ENCODE assay signal across 9 mouse cellular contexts in the genomic region with DNA sequence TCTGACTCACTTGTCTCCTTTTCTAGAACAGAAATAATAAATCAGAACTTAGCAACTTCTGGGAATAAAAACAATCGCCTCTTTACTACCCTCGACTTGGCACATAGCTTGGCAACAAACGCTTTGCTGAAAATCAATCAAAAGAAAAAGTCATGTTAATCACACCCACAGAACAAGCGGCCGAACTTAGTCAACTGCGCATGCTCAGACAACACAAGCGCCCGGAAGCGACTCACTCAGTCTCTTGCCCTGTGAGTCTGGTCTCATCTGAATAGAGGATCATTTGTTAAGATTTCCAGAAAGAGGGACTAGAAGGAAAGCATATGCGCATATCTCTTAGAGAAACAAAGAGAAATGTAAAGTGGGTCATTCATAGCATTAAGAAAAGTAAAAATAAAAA.
A peak's percentile ranks its signal among the peaks of the same experiment; 100 is the strongest.
DNase-seq lines count a peak whose midpoint lies in the region; ATAC-seq and TF ChIP-seq lines count a peak whose summit lies in the region.
"Had no signal": no experiment of that assay in that cellular context is flagged by ENCODE, and none has a peak within 500 bp of the region (broad histone marks: within the 10 kb centered on the region; RNA-seq: fewer than 3 reads in every experiment).

No protein-coding gene starts in this region.

- no peak overlapping the region for H3K27ac ChIP-seq in lung, embryonic 14.5 days (ENCODE audit: low read depth)
- peak overlapping the region; percentile 59; the same call in 1 of the 2 replicates for H3K27ac ChIP-seq in forebrain, embryonic 11.5 days (ENCODE audit: low read depth, low read length)
- no peak overlapping the region for H3K27ac ChIP-seq in kidney, embryonic 15.5 days
- H3K27ac ChIP-seq: limb, embryonic 15.5 days had no signal

- H3K27me3 ChIP-seq in lung, embryonic 14.5 days (ENCODE audit: insufficient read depth, low read length), result no peaks in the 10 kb centered on the region
- no peaks in the 10 kb centered on the region for H3K27me3 ChIP-seq in forebrain, embryonic 11.5 days (ENCODE audit: control insufficient read depth, insufficient read depth, low read length)
- no peaks in the 10 kb centered on the region for H3K27me3 ChIP-seq in kidney, embryonic 15.5 days

- no peak overlapping the region for H3K4me3 ChIP-seq in lung, embryonic 14.5 days (ENCODE audit: low read depth, low read length)
- H3K4me3 ChIP-seq in forebrain, embryonic 11.5 days (ENCODE audit: low read depth, low read length), result no peak overlapping the region
- H3K4me3 ChIP-seq in kidney, embryonic 15.5 days (replicated peaks), result no peak overlapping the region

- no peak for TF ChIP-seq CTCF in lung, embryonic 14.5 days (IDR thresholded peaks at IDR 0.05; ENCODE audit: low read depth)

- no peak for ATAC-seq in lung, embryonic 14.5 days (ENCODE audit: insufficient read depth)
- peak; percentile 47; the same call in 1 of the 2 replicates for ATAC-seq in forebrain, embryonic 11.5 days (replicated peaks; ENCODE audit: low FRiP score)
- no peak for ATAC-seq in kidney, embryonic 15.5 days (replicated peaks; ENCODE audit: low FRiP score)
- no peak for ATAC-seq in erythroblast, adult 5-6 weeks (replicated peaks; ENCODE audit: low FRiP score, poor library complexity, severe bottlenecking)

- H3K4me2 ChIP-seq in lung, embryonic 14.5 days, result no peak overlapping the region
- peak overlapping the region; percentile 27; the same call in 1 of the 2 replicates for H3K4me2 ChIP-seq in forebrain, embryonic 11.5 days (ENCODE audit: low read depth, low read length, severe bottlenecking)
- H3K4me2 ChIP-seq in kidney, embryonic 15.5 days, result no peak overlapping the region

- 46% methylated on average over 10 of the region's 10 CpGs for WGBS in lung, embryonic 14.5 days
- WGBS in forebrain, embryonic 11.5 days, result 32% methylated on average over 10 of the region's 10 CpGs
- 66% methylated on average over 10 of the region's 10 CpGs for WGBS in kidney, embryonic 15.5 days

- H3K4me1 ChIP-seq in lung, embryonic 14.5 days (ENCODE audit: insufficient read depth), result no peaks in the 10 kb centered on the region
- H3K4me1 ChIP-seq in forebrain, embryonic 11.5 days (replicated peaks; ENCODE audit: control insufficient read depth, insufficient read depth, low read length), result peaks cover 14% of the 10 kb centered on the region
- H3K4me1 ChIP-seq in kidney, embryonic 15.5 days, result no peaks in the 10 kb centered on the region

- peak; percentile 59 for DNase-seq in lung, embryonic 14.5 days
- no peak for DNase-seq in lung, postnatal 4 days
- DNase-seq in forebrain, embryonic 11.5 days (ENCODE audit: low spot score), result peak; percentile 74
- DNase-seq in layer of hippocampus, postnatal 10 days (ENCODE audit: low spot score in 2 of 2), result peak; percentile 10 to 43
- peak; percentile 61 for DNase-seq in retina, embryonic 14.5 days (ENCODE audit: low spot score)
- no peak for DNase-seq in lung, postnatal 10 days

- H3K36me3 ChIP-seq in lung, embryonic 14.5 days (ENCODE audit: insufficient read depth), result no peaks in the 10 kb centered on the region
- no peaks in the 10 kb centered on the region for H3K36me3 ChIP-seq in forebrain, embryonic 11.5 days (ENCODE audit: control insufficient read depth, insufficient read depth, low read length)
- no peaks in the 10 kb centered on the region for H3K36me3 ChIP-seq in kidney, embryonic 15.5 days
- H3K36me3 ChIP-seq: limb, embryonic 15.5 days had no signal

- H3K9me3 ChIP-seq in lung, embryonic 14.5 days (ENCODE audit: low read depth, low read length), result no peaks in the 10 kb centered on the region
- H3K9me3 ChIP-seq in forebrain, embryonic 11.5 days (ENCODE audit: control insufficient read depth, low read length), result no peaks in the 10 kb centered on the region
- H3K9me3 ChIP-seq in kidney, embryonic 15.5 days (replicated peaks), result no peaks in the 10 kb centered on the region
- H3K9me3 ChIP-seq: limb, embryonic 15.5 days had no signal

- no peak overlapping the region for H3K9ac ChIP-seq in lung, embryonic 14.5 days
- no peak overlapping the region for H3K9ac ChIP-seq in forebrain, embryonic 11.5 days (ENCODE audit: low read length)
- no peak overlapping the region for H3K9ac ChIP-seq in kidney, embryonic 15.5 days
- H3K9ac ChIP-seq: limb, embryonic 15.5 days had no signal

Comparison
In these comparisons a context has a peak if more than half of its experiments do, and no peak if none do; other contexts are left out.
1. DNase-seq: peak in lung, embryonic 14.5 days (single experiment), forebrain, embryonic 11.5 days (single experiment), layer of hippocampus, postnatal 10 days (2 of 2) and retina, embryonic 14.5 days (single experiment); none in lung, postnatal 4 days (0 of 2) and lung, postnatal 10 days (single experiment).